Comparison of ENCODE assay signal across 33 mouse cellular contexts in genomic region chr8:121076555-121076954, GRCm38 (mm10). TPM values are rescaled to one million over a fixed set of nuclear protein-coding genes. Genes with fewer than 3 reads are reported as not detected.
DNase-seq lines count a peak whose midpoint lies in the region; ATAC-seq and TF ChIP-seq lines count a peak whose summit lies in the region.
"Had no signal": no experiment of that assay in that cellular context is flagged by ENCODE, and none has a peak within 500 bp of the region (broad histone marks: within the 10 kb centered on the region; RNA-seq: fewer than 3 reads in every experiment).

No protein-coding gene starts in this region.

- no peaks in the 10 kb centered on the region for H3K36me3 ChIP-seq in midbrain, embryonic 11.5 days (ENCODE audit: control insufficient read depth, insufficient read depth, low read length)
- no peaks in the 10 kb centered on the region for H3K36me3 ChIP-seq in midbrain, postnatal 0 days (ENCODE audit: insufficient read depth, low read length)
- H3K36me3 ChIP-seq in small intestine, adult 2 months (ENCODE audit: control insufficient read depth, insufficient read depth, low read length): no peaks in the 10 kb centered on the region
- H3K36me3 ChIP-seq: embryonic facial prominence, embryonic 10.5 days; embryonic facial prominence, embryonic 15.5 days; forebrain, embryonic 12.5 days; heart, embryonic 10.5 days; heart, embryonic 15.5 days; hindbrain, embryonic 15.5 days; limb, embryonic 12.5 days; liver, embryonic 15.5 days; midbrain, embryonic 10.5 days; neural tube, embryonic 12.5 days had no signal

- H3K4me1 ChIP-seq in lung, adult 2 months (ENCODE audit: control insufficient read depth, insufficient read depth, low read length): peaks cover 7% of the 10 kb centered on the region
- 0 out of 2 replicates have a peak, but pooled peaks cover 4% of the 10 kb centered on the region for H3K4me1 ChIP-seq in midbrain, embryonic 11.5 days (ENCODE audit: control insufficient read depth, insufficient read depth, low read length)
- no peaks in the 10 kb centered on the region for H3K4me1 ChIP-seq in midbrain, postnatal 0 days (ENCODE audit: insufficient read depth, low read length)
- no peaks in the 10 kb centered on the region; the same call in 1 of the 2 replicates for H3K4me1 ChIP-seq in small intestine, adult 2 months (ENCODE audit: control insufficient read depth, insufficient read depth, insufficient read length, low read length)

- H3K4me2 ChIP-seq in midbrain, embryonic 11.5 days: no peak overlapping the region
- no peak overlapping the region for H3K4me2 ChIP-seq in midbrain, postnatal 0 days (ENCODE audit: low read depth, low read length, poor library complexity, severe bottlenecking)
- H3K4me2 ChIP-seq: embryonic facial prominence, embryonic 15.5 days; forebrain, embryonic 12.5 days; heart, embryonic 15.5 days; hindbrain, embryonic 15.5 days; limb, embryonic 12.5 days; liver, embryonic 15.5 days; neural tube, embryonic 12.5 days had no signal

- intact Hi-C loops in heart, postnatal 25 days (cut with DNase I): no loop called here

- no peak for TF ChIP-seq POLR2A in lung, adult 2 months (IDR thresholded peaks at IDR 0.05; ENCODE audit: borderline replicate concordance, extremely low read depth, low read depth, low read length)
- no peak for TF ChIP-seq POLR2A in small intestine, adult 2 months (IDR thresholded peaks at IDR 0.05; ENCODE audit: low read depth, low read length)

- peak overlapping the region; percentile 51 for H3K4me3 ChIP-seq in lung, adult 2 months (replicated peaks; ENCODE audit: extremely low read depth, low read depth, low read length)
- no peak overlapping the region for H3K4me3 ChIP-seq in midbrain, embryonic 11.5 days (ENCODE audit: low read depth, low read length)
- H3K4me3 ChIP-seq in midbrain, postnatal 0 days (ENCODE audit: low read depth, low read length): no peak overlapping the region
- 0 out of 2 replicates have a peak overlapping the region, but pooled peaks have one; percentile 13 for H3K4me3 ChIP-seq in small intestine, adult 2 months (ENCODE audit: low read depth, low read length)
- H3K4me3 ChIP-seq: embryonic facial prominence, embryonic 10.5 days; embryonic facial prominence, embryonic 15.5 days; forebrain, embryonic 12.5 days; heart, embryonic 10.5 days; heart, embryonic 15.5 days; hindbrain, embryonic 15.5 days; limb, embryonic 12.5 days; liver, embryonic 15.5 days; midbrain, embryonic 10.5 days; myocyte; neural tube, embryonic 12.5 days had no signal

- ATAC-seq in midbrain, embryonic 11.5 days (ENCODE audit: low FRiP score): no peak
- ATAC-seq in midbrain, postnatal 0 days (ENCODE audit: low FRiP score): no peak
- ATAC-seq in activated CD4-positive, CD25-positive, alpha-beta regulatory T cell, adult 4 months: no peak
- ATAC-seq: CD4-positive, CD25-positive, alpha-beta regulatory T cell, adult 4 months; forebrain, postnatal 0 days; midbrain, embryonic 16.5 days had no signal

- no peak overlapping the region for H3K9ac ChIP-seq in midbrain, embryonic 11.5 days (ENCODE audit: low read length)
- no peak overlapping the region for H3K9ac ChIP-seq in midbrain, postnatal 0 days (replicated peaks; ENCODE audit: low read length, poor library complexity, severe bottlenecking)
- H3K9ac ChIP-seq: embryonic facial prominence, embryonic 15.5 days; forebrain, embryonic 12.5 days; forebrain, postnatal 0 days; heart, embryonic 15.5 days; hindbrain, embryonic 15.5 days; limb, embryonic 12.5 days; liver, embryonic 15.5 days; neural tube, embryonic 12.5 days had no signal

- peaks cover 99% of the 10 kb centered on the region for H3K27me3 ChIP-seq in midbrain, embryonic 11.5 days (ENCODE audit: control insufficient read depth, insufficient read depth, low read length)
- peaks cover 89% of the 10 kb centered on the region for H3K27me3 ChIP-seq in midbrain, postnatal 0 days (ENCODE audit: insufficient read depth, low read length)
- H3K27me3 ChIP-seq in small intestine, adult 2 months (ENCODE audit: control insufficient read depth, insufficient read depth, low read length): peaks cover 50% of the 10 kb centered on the region

- DNase-seq in lung, adult 2 months: no peak
- DNase-seq in lung, postnatal 4 days: no peak
- DNase-seq in midbrain, embryonic 11.5 days (ENCODE audit: low spot score, missing footprints): peak; percentile 86
- DNase-seq in midbrain, postnatal 0 days (ENCODE audit: low spot score): no peak
- DNase-seq in heart, postnatal 25 days (ENCODE audit: low spot score): no peak
- DNase-seq: adrenal gland, postnatal 25 days; cerebellum, adult 18-20 months; forebrain, postnatal 0 days; gastrocnemius, postnatal 10 days; heart, postnatal 36 days; kidney, adult 11 months; kidney, postnatal 14 days; right cerebral cortex, postnatal 4 days; thymus, adult 2 months; thymus, postnatal 36 days had no signal

- 25% methylated on average over 7 of the region's 7 CpGs for WGBS in lung, adult 2 months
- WGBS in midbrain, embryonic 11.5 days: 2% methylated on average over 7 of the region's 7 CpGs
- 7% methylated on average over 7 of the region's 7 CpGs for WGBS in midbrain, postnatal 0 days
- WGBS in small intestine, adult 2 months: 22% methylated on average over 7 of the region's 7 CpGs

- H3K27ac ChIP-seq in midbrain, embryonic 11.5 days (ENCODE audit: low read depth, low read length): no peak overlapping the region
- H3K27ac ChIP-seq in midbrain, postnatal 0 days (ENCODE audit: low read depth, low read length): no peak overlapping the region
- H3K27ac ChIP-seq in small intestine, adult 2 months (ENCODE audit: insufficient read depth, low read depth, low read length): peak overlapping the region; percentile 28
- H3K27ac ChIP-seq: embryonic facial prominence, embryonic 10.5 days; embryonic facial prominence, embryonic 15.5 days; forebrain, embryonic 12.5 days; heart, embryonic 15.5 days; hindbrain, embryonic 15.5 days; limb, embryonic 12.5 days; liver, embryonic 15.5 days; midbrain, embryonic 10.5 days; neural tube, embryonic 12.5 days had no signal

- no peak for TF ChIP-seq CTCF in lung, adult 2 months (IDR thresholded peaks at IDR 0.05; ENCODE audit: insufficient read depth, low read length)
- no peak for TF ChIP-seq CTCF in midbrain, postnatal 0 days (IDR thresholded peaks at IDR 0.05)
- no peak for TF ChIP-seq CTCF in small intestine, adult 2 months (IDR thresholded peaks at IDR 0.05; ENCODE audit: extremely low read depth, insufficient read length, insufficient replicate concordance, low read depth, low read length)

- no peaks in the 10 kb centered on the region for H3K9me3 ChIP-seq in midbrain, embryonic 11.5 days (ENCODE audit: control insufficient read depth, low read length)
- no peaks in the 10 kb centered on the region for H3K9me3 ChIP-seq in midbrain, postnatal 0 days (ENCODE audit: low read length)
- H3K9me3 ChIP-seq: embryonic facial prominence, embryonic 10.5 days; embryonic facial prominence, embryonic 15.5 days; forebrain, embryonic 12.5 days; heart, embryonic 10.5 days; heart, embryonic 15.5 days; hindbrain, embryonic 15.5 days; limb, embryonic 12.5 days; liver, embryonic 15.5 days; midbrain, embryonic 10.5 days; neural tube, embryonic 12.5 days had no signal

RNA-seq across cellular contexts. Expression of gene Foxf1, which starts 7.6 kb away (rescaled TPM):
- 194 and 406 TPM in 2 replicates for polyA plus RNA-seq in lung, adult 2 months (2012; rRNA removed)
- 0.17 and 0.20 TPM in 2 replicates for polyA plus RNA-seq in midbrain, embryonic 11.5 days (2014; fragmentation: Nextera tagmentation; extraction: Ambion mirVana)
- 0.71 and 3.5 TPM in 2 replicates for total RNA-seq in midbrain, postnatal 0 days (2014; rRNA removed)
- polyA plus RNA-seq in midbrain, postnatal 0 days (2015; fragmentation: Nextera tagmentation; extraction: Ambion mirVana): 1.5 and 1.6 TPM in 2 replicates
- polyA plus RNA-seq in small intestine, adult 2 months (2012; rRNA removed): 28.2 and 49.6 TPM in 2 replicates
- total RNA-seq in heart, postnatal 25 days (2021): under 1 TPM in 1 of 2 experiments, not detected in 1; 0.20 TPM
- polyA plus RNA-seq in activated CD4-positive, CD25-positive, alpha-beta regulatory T cell, adult 4 months (2017; shearing (Covaris generic)): not detected
- total RNA-seq: common myeloid progenitor, adult 5-6 weeks; megakaryocyte progenitor cell, adult 5-6 weeks had no signal
- polyA plus RNA-seq: myocyte had no signal

RNA-seq across cellular contexts. Expression of gene Mthfsd, which starts 31.6 kb away (rescaled TPM):
- polyA plus RNA-seq in lung, adult 2 months (2012; rRNA removed): 44.7 and 51.6 TPM in 2 replicates
- polyA plus RNA-seq in midbrain, embryonic 11.5 days (2014; fragmentation: Nextera tagmentation; extraction: Ambion mirVana): 47.4 and 50.4 TPM in 2 replicates
- total RNA-seq in midbrain, postnatal 0 days (2014; rRNA removed): 53.4 and 67.1 TPM in 2 replicates
- polyA plus RNA-seq in midbrain, postnatal 0 days (2015; fragmentation: Nextera tagmentation; extraction: Ambion mirVana): 34.6 and 37.2 TPM in 2 replicates
- polyA plus RNA-seq in small intestine, adult 2 months (2012; rRNA removed): 22.6 and 23.4 TPM in 2 replicates
- 10 to 100 TPM; 13.2 to 14.2 TPM for total RNA-seq in heart, postnatal 25 days (2021)
- 10 to 100 TPM; 16.1 to 24.7 TPM for polyA plus RNA-seq in activated CD4-positive, CD25-positive, alpha-beta regulatory T cell, adult 4 months (2017; shearing (Covaris generic))

RNA-seq across cellular contexts. Expression of gene Foxc2, which starts 39.4 kb away (rescaled TPM):
- polyA plus RNA-seq in lung, adult 2 months (2012; rRNA removed): 1.4 and 1.6 TPM in 2 replicates
- polyA plus RNA-seq in midbrain, embryonic 11.5 days (2014; fragmentation: Nextera tagmentation; extraction: Ambion mirVana): 7.0 and 7.1 TPM in 2 replicates
- total RNA-seq in midbrain, postnatal 0 days (2014; rRNA removed): 7.6 and 10.9 TPM in 2 replicates
- 2.6 and 2.8 TPM in 2 replicates for polyA plus RNA-seq in midbrain, postnatal 0 days (2015; fragmentation: Nextera tagmentation; extraction: Ambion mirVana)
- polyA plus RNA-seq in small intestine, adult 2 months (2012; rRNA removed): 0.53 and 0.63 TPM in 2 replicates
- total RNA-seq in heart, postnatal 25 days (2021): 1 to 10 TPM; 2.0 to 2.2 TPM
- not detected for polyA plus RNA-seq in activated CD4-positive, CD25-positive, alpha-beta regulatory T cell, adult 4 months (2017; shearing (Covaris generic))
- total RNA-seq: common myeloid progenitor, adult 5-6 weeks; liver, adult 2 months; megakaryocyte progenitor cell, adult 5-6 weeks had no signal
- polyA plus RNA-seq: CD4-positive, CD25-positive, alpha-beta regulatory T cell, adult 4 months; liver, embryonic 15.5 days had no signal

RNA-seq across cellular contexts. Expression of gene Foxl1, which starts 51.2 kb away (rescaled TPM):
- polyA plus RNA-seq in lung, adult 2 months (2012; rRNA removed): 2.5 and 3.0 TPM in 2 replicates
- polyA plus RNA-seq in midbrain, embryonic 11.5 days (2014; fragmentation: Nextera tagmentation; extraction: Ambion mirVana): 0.46 and 0.79 TPM in 2 replicates
- total RNA-seq in midbrain, postnatal 0 days (2014; rRNA removed): 0.09 and 0.22 TPM in 2 replicates
- 0.12 and 0.20 TPM in 2 replicates for polyA plus RNA-seq in midbrain, postnatal 0 days (2015; fragmentation: Nextera tagmentation; extraction: Ambion mirVana)
- polyA plus RNA-seq in small intestine, adult 2 months (2012; rRNA removed): 3.0 and 7.9 TPM in 2 replicates
- total RNA-seq in heart, postnatal 25 days (2021): under 1 TPM in 1 of 2 experiments, not detected in 1; 0.16 TPM
- not detected for polyA plus RNA-seq in activated CD4-positive, CD25-positive, alpha-beta regulatory T cell, adult 4 months (2017; shearing (Covaris generic))
- total RNA-seq: common myeloid progenitor, adult 5-6 weeks; liver, adult 2 months; megakaryocyte progenitor cell, adult 5-6 weeks had no signal
- polyA plus RNA-seq: CD4-positive, CD25-positive, alpha-beta regulatory T cell, adult 4 months; forebrain, postnatal 0 days; liver, adult 2 months had no signal

Comparison
In these comparisons a context has a peak if more than half of its experiments do, and no peak if none do; other contexts are left out.
1. H3K4me3 ChIP-seq: peak in lung, adult 2 months (single experiment) and small intestine, adult 2 months (single experiment); none in midbrain, embryonic 11.5 days (single experiment) and midbrain, postnatal 0 days (single experiment).
2. RNA of gene Foxf1, which starts 7.6 kb away (polyA plus RNA-seq): 194 to 406 TPM in lung, adult 2 months and 28.2 to 49.6 TPM in small intestine, adult 2 months; 1.5 to 1.6 TPM in midbrain, postnatal 0 days, 0.17 to 0.20 TPM in midbrain, embryonic 11.5 days and not detected in activated CD4-positive, CD25-positive, alpha-beta regulatory T cell, adult 4 months; every median in the first group is over 10 times any median in the second.